Mouse (Mus musculus): Measurements from ENCODE around the gene Sez6l2. TPM values are rescaled to one million over a fixed set of nuclear protein-coding genes. Genes with fewer than 3 reads are reported as not detected.
"Not testable (repeated sequence)": the region's sequence is repeated elsewhere in the genome, so short reads cannot be mapped to it uniquely, and the experiment has no call there.

Gene Sez6l2
- 34.7 and 35.1 TPM in 2 replicates for polyA plus RNA-seq (2015; fragmentation: Nextera tagmentation; extraction: Ambion mirVana)

DNA sequence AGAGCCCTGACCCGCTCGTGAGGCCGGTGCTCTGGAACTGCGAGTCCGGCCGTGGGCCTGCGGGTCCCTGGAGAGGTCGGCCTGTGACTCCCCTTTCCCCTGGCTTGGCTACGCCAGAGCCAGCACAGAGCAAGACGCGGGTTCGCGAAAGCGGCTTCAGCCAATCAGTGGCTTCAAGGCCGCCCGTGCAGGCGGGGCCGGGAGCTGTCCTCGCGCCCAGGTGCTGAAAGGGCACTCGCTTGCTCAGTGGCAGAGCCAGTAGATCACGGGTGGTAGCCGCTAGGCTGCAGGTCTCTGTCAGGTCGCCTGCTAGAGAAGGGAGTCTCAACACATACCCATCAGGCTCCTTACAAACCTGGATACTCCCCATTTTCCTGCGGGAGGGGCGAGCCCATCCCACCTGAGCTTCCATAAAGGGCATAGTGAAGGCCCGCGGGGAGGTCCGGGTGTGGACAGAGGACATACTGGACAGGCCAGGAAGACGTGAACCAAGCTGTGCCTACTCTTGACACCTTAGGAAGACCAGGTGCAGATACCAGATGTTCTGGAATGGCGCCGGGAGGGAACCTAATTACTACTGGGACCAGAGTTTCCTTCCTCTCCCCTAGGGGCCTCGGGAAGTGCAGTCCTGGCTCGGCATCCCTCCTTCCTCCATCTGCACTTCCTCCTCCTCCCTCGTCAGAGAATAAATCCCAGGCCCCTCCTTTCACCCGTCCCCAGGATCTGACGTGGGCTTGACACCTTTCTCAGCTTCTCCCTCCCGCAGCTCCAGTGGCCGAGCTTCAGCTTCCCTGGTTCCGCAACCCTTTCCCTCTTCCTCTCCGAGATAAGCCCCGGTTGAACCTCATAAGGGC, at the start of gene Sez6l2:
Gene Sez6l2, plus strand, starts transcription at position 771 of the 854 bp plus-strand sequence.
- Histone ChIP-seq H3K36me3 (peaks cover 32% of the 10 kb centered on the region), H3K4me1 (replicated peaks) (peaks cover 78% of the 10 kb centered on the region), H3K27me3 (peaks cover 25% of the 10 kb centered on the region), H3K9me3 (no peaks in the 10 kb centered on the region), H3K27ac (replicated peaks) (peak within 1 kb of the TSS; percentile 94), H3K4me3 (peak within 1 kb of the TSS; percentile 58), H3K4me2 (peak within 1 kb of the TSS; percentile 99), H3K9ac (peak within 1 kb of the TSS; percentile 78)
- ATAC-seq (ENCODE audit: low read depth): peak; percentile 91
- under 1% methylated on average over 42 of the region's 42 CpGs for WGBS

DNA sequence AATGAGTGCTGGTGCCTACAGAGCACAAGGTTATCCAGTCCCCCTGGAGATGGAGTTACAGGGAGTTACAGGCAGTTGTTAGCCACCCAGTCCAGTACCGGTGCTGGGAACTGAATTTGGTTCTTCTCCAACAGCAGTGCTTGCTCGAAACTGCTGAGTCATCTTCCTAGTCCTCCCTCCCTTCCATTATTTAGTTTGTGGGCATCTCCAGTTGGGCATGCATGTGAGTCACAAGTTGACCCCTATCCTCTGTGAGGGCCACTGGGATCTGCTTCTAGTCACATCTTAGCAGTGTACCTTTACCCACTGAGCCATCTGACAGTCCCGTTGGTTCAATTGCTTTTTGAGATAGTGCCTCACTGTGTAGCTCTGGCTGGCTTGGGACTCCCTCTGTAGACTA, 44.8 kb upstream of the Sez6l2 start:
- Histone ChIP-seq H3K27me3 (no peaks in the 10 kb centered on the region), H3K36me3 (no peaks in the 10 kb centered on the region), H3K9ac (no peak overlapping the region), H3K9me3 (no peaks in the 10 kb centered on the region), H3K4me2 (no peak overlapping the region), H3K4me1 (replicated peaks) (no peaks in the 10 kb centered on the region), H3K4me3 (no peak overlapping the region), H3K27ac (replicated peaks) (no peak overlapping the region)
- WGBS: 70% methylated on average over 3 of the region's 3 CpGs
- no peak for ATAC-seq (ENCODE audit: low read depth)

DNA sequence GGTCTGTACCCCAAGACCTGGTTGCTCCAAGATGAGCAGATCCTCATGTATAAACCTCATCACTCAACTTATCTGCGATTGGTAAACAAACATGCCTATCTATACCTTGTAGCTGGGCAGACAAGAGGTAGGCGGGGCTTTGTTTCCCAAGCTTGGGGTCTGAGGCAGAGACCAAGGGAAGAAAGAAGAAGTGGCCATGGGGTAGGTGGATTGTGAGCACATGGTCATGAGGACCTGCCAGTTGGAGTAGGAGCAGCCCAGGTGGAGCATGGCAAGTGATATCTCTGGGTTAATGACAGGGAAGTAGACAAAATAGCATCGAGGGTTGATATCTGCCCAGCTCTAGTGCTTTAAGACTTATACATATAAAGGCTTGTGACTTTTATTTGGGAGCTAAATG, 35.5 kb upstream of the Sez6l2 start:
- WGBS: 93% methylated on average over 3 of the region's 3 CpGs
- Histone ChIP-seq H3K36me3 (no peaks in the 10 kb centered on the region), H3K4me3 (no peak overlapping the region), H3K9ac (no peak overlapping the region), H3K27me3 (no peaks in the 10 kb centered on the region), H3K27ac (replicated peaks) (no peak overlapping the region), H3K9me3 (no peaks in the 10 kb centered on the region), H3K4me2 (no peak overlapping the region), H3K4me1 (replicated peaks) (no peaks in the 10 kb centered on the region)
- no peak for ATAC-seq (ENCODE audit: low read depth)

DNA sequence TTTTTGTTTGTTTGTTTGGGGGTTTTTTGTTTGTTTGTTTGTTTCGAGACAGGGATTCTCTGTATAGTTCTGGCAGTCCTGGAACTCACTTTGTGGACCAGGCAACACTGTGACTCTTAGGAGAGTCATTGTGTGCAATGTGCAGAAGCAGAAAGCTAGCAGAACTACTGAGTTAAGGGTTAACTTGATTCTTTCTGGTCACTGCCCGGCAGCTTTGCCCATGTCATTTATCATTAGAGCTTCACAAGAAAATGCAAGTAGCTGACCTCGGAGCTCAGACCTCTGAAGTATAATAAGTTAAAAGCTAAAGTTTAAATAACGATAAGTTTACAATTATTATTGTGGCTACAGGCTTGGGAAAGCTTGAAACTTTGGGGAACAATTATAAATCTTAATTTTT, 32.0 kb upstream of the Sez6l2 start:
- ATAC-seq (ENCODE audit: low read depth); H3K4me3 ChIP-seq; H3K36me3 ChIP-seq; H3K27me3 ChIP-seq; H3K4me2 ChIP-seq; H3K27ac ChIP-seq (replicated peaks); H3K9ac ChIP-seq; H3K9me3 ChIP-seq: not testable (repeated sequence)
- peaks cover 12% of the 10 kb centered on the region for H3K4me1 ChIP-seq (replicated peaks)
- 27% methylated on average over 4 of the region's 4 CpGs for WGBS

DNA sequence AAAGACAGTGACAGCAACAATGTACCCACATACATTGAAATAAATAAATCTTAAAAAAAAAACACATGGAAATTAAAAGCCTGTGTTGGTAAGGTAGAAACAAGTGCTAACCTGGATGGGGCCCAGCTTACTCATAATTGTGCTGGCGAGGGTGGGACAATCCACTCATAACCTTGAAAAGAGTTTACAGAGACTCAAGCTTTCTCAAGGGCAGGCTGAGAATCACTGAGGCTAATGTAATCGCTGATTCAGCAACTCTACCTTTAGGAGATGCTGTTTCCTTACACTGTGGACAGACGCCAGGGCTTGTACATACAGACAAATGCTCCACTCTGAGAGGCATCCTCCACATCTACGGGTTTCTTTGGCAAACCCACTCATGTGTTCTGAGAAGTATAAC, 30.4 kb upstream of the Sez6l2 start:
- H3K27ac ChIP-seq (replicated peaks): no peak overlapping the region
- H3K4me2 ChIP-seq: no peak overlapping the region
- WGBS: 80% methylated on average over 4 of the region's 4 CpGs
- ATAC-seq (ENCODE audit: low read depth): no peak
- no peaks in the 10 kb centered on the region for H3K27me3 ChIP-seq
- no peak overlapping the region for H3K9ac ChIP-seq
- no peaks in the 10 kb centered on the region for H3K9me3 ChIP-seq
- H3K4me1 ChIP-seq (replicated peaks): peaks cover 12% of the 10 kb centered on the region
- no peak overlapping the region for H3K4me3 ChIP-seq
- no peaks in the 10 kb centered on the region for H3K36me3 ChIP-seq

DNA sequence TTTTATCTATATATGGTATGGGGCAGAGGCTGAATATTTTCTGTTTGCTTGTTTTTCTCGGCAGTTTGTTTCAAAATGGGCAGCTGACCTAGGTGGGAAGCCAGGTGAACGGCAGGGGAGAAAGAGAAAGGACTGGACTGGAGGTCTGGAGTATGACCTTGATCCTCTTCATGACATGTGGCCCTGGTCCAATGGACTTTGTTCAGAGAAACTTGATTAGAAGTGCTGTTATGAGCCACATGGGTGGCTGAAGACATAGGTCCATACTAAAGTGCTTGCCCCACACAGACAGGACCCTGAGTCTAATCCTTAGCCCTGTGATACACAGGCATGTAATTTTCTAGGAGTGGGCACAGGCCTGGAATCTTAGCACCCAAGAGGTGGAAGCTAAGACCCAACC, 28.8 kb upstream of the Sez6l2 start:
- 62% methylated on average over 2 of the region's 2 CpGs for WGBS

DNA sequence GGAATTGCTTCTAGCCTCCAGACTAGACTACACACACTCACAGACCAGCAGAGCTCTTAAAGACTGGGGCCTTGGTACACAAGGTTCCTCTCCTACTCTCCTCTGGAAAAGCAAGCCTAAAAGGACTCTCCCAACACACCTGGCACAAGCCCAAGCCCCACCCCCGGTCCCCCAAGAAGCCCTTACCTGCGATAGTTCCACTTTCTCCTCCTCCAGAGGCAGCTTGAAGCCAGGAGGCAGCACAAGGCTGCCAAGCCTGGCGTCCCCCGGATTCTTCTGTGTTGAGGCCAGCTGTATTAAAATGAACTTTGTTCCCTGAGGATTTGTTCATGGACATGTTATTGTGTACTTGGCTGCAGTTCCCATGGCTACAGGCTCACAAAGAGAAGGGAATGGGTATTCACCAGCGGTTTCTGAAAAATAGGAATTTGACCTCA, 27.7 kb upstream of the Sez6l2 start, which contains the start of gene Tmem219:
Gene Tmem219, minus strand, starts transcription at position 294 of the 437 bp plus-strand sequence.
- no peak within 1 kb of the TSS for H3K4me3 ChIP-seq
- no peak for ATAC-seq (ENCODE audit: low read depth)
- peaks cover 12% of the 10 kb centered on the region for H3K4me1 ChIP-seq (replicated peaks)
- no peak within 1 kb of the TSS for H3K4me2 ChIP-seq
- H3K9me3 ChIP-seq: no peaks in the 10 kb centered on the region
- H3K27me3 ChIP-seq: no peaks in the 10 kb centered on the region
- H3K27ac ChIP-seq (replicated peaks): 0 out of 2 replicates have a peak within 1 kb of the TSS, but pooled peaks have one; percentile 25
- WGBS: 17% methylated on average over 5 of the region's 5 CpGs
- H3K9ac ChIP-seq: no peak within 1 kb of the TSS
- H3K36me3 ChIP-seq: no peaks in the 10 kb centered on the region

More for the DNA sequence above, 28.8 kb upstream of the Sez6l2 start:
- Histone ChIP-seq H3K27me3 (no peaks in the 10 kb centered on the region), H3K4me3 (no peak overlapping the region), H3K4me2 (no peak overlapping the region), H3K36me3 (no peaks in the 10 kb centered on the region), H3K27ac (replicated peaks) (no peak overlapping the region), H3K4me1 (replicated peaks) (peaks cover 12% of the 10 kb centered on the region), H3K9me3 (no peaks in the 10 kb centered on the region), H3K9ac (no peak overlapping the region)
- no peak for ATAC-seq (ENCODE audit: low read depth)

DNA sequence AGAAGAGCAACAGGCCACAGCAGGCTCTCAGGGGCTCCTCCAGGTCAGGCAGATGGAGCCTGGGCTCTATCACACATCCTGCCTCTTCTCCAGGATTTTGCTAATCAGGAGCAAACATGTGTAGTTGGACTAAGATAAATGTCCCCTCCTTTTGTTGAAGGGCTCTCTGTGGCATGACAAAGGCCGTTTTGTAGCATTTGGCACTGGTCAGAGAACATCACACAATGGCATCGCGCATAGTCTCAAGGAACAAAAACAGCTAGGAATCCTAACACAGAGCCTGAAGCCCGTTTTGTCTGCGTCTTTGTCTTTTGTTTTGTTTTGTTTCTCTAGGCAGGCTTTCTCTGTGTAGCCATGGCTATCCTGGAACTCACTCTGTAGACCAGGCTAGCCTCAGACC, 26.4 kb upstream of the Sez6l2 start:
- H3K27me3 ChIP-seq: no peaks in the 10 kb centered on the region
- no peak overlapping the region for H3K4me3 ChIP-seq
- no peaks in the 10 kb centered on the region for H3K36me3 ChIP-seq
- peaks cover 12% of the 10 kb centered on the region for H3K4me1 ChIP-seq (replicated peaks)
- no peak overlapping the region for H3K9ac ChIP-seq
- WGBS: 26% methylated on average over 5 of the region's 5 CpGs
- H3K9me3 ChIP-seq: no peaks in the 10 kb centered on the region
- no peak overlapping the region for H3K4me2 ChIP-seq
- 0 out of 2 replicates have a peak overlapping the region, but pooled peaks have one; percentile 25 for H3K27ac ChIP-seq (replicated peaks)
- no peak for ATAC-seq (ENCODE audit: low read depth)

DNA sequence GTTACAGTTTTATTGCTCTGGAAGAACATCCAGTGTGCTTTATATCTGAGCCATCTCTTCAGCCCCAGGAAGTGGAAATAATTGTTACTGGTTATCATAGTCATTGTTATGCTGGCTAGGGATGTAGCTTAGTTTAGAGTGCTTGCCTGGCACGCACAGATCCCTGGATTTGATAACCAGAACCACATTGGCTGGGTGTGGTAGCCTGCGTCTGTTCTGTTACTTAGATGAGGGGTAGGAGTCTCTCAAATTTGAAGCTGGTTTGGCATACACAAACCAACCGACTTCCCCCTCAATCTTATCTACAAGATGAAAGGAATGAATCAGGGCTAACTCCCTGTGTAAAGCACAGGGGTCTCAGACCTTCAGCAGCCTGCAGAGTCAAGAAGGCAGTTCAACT, 24.1 kb upstream of the Sez6l2 start:
- H3K27me3 ChIP-seq: no peaks in the 10 kb centered on the region
- H3K4me3 ChIP-seq: no peak overlapping the region
- no peaks in the 10 kb centered on the region for H3K9me3 ChIP-seq
- peaks cover 2% of the 10 kb centered on the region; the same call in 1 of the 2 replicates for H3K36me3 ChIP-seq
- no peak overlapping the region for H3K4me2 ChIP-seq
- ATAC-seq (ENCODE audit: low read depth): no peak
- H3K4me1 ChIP-seq (replicated peaks): peaks cover 31% of the 10 kb centered on the region
- H3K9ac ChIP-seq: no peak overlapping the region
- no peak overlapping the region for H3K27ac ChIP-seq (replicated peaks)
- WGBS: 66% methylated on average over 3 of the region's 3 CpGs

DNA sequence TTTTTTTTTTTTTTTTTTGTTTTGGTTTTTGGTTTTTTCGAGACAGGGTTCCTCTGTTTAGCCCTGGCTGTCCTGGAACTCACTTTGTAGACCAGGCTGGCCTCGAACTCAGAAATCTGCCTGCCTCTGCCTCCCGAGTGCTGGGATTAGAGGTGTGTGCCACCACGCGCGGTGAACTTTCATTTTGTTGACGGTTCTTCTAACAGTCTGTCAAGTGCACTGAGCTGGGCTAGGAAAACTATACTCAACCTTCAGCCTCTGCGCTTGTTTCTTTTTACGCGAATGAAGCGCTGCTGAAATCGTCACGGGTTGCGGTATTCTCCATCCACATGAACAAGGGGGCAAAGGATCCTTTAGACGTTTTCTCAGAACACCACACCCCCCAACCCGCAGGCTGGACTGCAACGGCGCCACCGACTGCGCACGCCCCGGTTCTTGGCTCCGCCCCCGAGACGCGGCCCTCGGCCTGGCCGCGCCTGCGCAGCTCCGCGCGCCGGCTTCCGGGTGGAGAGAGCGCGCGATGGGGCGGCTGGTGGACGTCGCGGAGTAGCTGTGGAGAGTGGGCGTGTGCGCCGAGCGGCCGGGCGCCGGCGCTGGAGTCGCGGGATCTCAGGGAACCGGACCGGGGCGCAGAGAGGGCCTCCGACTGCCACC, 21.9 kb upstream of the Sez6l2 start, which contains the start of gene Kctd13:
Gene Kctd13, plus strand, starts transcription at position 496 of the 654 bp plus-strand sequence.
- peak within 1 kb of the TSS; percentile 77 for H3K9ac ChIP-seq
- H3K27me3 ChIP-seq: no peaks in the 10 kb centered on the region
- H3K4me1 ChIP-seq (replicated peaks): peaks cover 19% of the 10 kb centered on the region
- peak; percentile 98 for ATAC-seq (ENCODE audit: low read depth)
- H3K9me3 ChIP-seq: no peaks in the 10 kb centered on the region
- peak within 1 kb of the TSS; percentile 86 for H3K4me2 ChIP-seq
- WGBS: 3% methylated on average over 56 of the region's 56 CpGs
- peak within 1 kb of the TSS; percentile 80 for H3K4me3 ChIP-seq
- H3K27ac ChIP-seq (replicated peaks): peak within 1 kb of the TSS; percentile 80
- peaks cover 15% of the 10 kb centered on the region; the same call in 1 of the 2 replicates for H3K36me3 ChIP-seq

DNA sequence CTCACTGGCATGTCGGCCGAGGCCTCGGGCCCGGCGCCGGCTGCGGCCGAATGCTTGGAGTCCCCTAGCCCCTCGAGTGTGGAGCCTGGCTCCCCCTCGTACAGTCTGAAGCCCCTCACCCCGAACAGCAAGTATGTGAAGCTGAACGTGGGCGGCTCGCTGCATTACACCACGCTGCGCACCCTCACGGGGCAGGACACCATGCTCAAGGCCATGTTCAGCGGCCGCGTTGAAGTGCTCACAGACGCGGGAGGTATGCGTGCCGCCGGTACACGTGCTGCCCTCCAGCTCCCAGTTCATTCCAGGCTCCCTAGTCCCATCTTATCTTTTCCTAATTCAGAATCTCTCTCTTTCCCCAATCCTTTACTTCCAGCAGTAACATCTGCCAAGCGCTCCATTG, 21.3 kb upstream of the Sez6l2 start:
- Histone ChIP-seq H3K27ac (replicated peaks) (peak overlapping the region; percentile 80), H3K36me3 (peaks cover 18% of the 10 kb centered on the region; the same call in 1 of the 2 replicates)

DNA sequence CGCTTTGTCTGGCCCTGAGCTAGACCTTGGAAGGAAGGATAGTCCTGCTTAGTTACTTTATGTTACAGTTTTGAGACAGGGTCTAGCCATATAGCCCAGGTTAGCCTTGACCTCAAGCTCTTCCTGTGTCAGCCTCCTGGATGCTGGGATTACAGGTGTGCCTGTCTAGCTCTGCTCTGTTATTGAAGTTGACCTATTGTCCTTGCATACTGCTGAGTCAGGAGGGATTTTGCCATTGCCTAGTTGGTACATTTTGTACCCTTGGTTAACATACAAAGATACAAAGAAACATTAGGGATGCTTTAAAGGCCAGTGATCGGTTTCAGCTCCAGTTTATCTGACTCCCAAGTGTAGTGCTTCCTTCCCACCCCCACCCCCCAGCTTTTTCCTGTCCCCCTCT, 17.7 kb upstream of the Sez6l2 start:
- H3K36me3 ChIP-seq: peaks cover 48% of the 10 kb centered on the region
- 88% methylated on average over 2 of the region's 2 CpGs for WGBS

More for the DNA sequence above, 21.3 kb upstream of the Sez6l2 start:
- Histone ChIP-seq H3K4me2 (peak overlapping the region; percentile 86), H3K9me3 (no peaks in the 10 kb centered on the region), H3K9ac (peak overlapping the region; percentile 77), H3K27me3 (no peaks in the 10 kb centered on the region), H3K4me3 (peak overlapping the region; percentile 80), H3K4me1 (replicated peaks) (peaks cover 19% of the 10 kb centered on the region)
- WGBS: 1% methylated on average over 27 of the region's 27 CpGs
- peak; percentile 74 for ATAC-seq (ENCODE audit: low read depth)

More for the DNA sequence above, 17.7 kb upstream of the Sez6l2 start:
- no peaks in the 10 kb centered on the region for H3K9me3 ChIP-seq
- H3K9ac ChIP-seq: no peak overlapping the region
- H3K4me1 ChIP-seq (replicated peaks): peaks cover 19% of the 10 kb centered on the region
- H3K4me3 ChIP-seq: no peak overlapping the region
- no peak overlapping the region for H3K27ac ChIP-seq (replicated peaks)
- no peaks in the 10 kb centered on the region for H3K27me3 ChIP-seq
- H3K4me2 ChIP-seq: no peak overlapping the region
- ATAC-seq (ENCODE audit: low read depth): no peak

Data from neural tube, embryonic 13.5 days (tissue).